Mouse (Mus musculus) ES-E14 (cell line): Measurements from ENCODE around the gene Ank2. TPM values are rescaled to one million over a fixed set of nuclear protein-coding genes. Genes with fewer than 3 reads are reported as not detected.
A peak's percentile ranks its signal among the peaks of the same experiment; 100 is the strongest.

Experiments used
- DNase-seq: peaks from one replicate; pipeline ENCODE4 v3.0.0-alpha.2; 2013; ENCODE audit warnings: low read depth, low spot score
- H3K27ac ChIP-seq: 2 replicates; pipeline ENCODE4 v1.5.1; 2012; ENCODE audit warnings: low read depth, mild to moderate bottlenecking, low read length, moderate library complexity, mixed read lengths; ENCODE audit not compliant: poor library complexity, insufficient read depth, severe bottlenecking
- H3K36me3 ChIP-seq: 2 replicates; pipeline ENCODE4 v1.6.1; 2012; ENCODE audit warnings: mild to moderate bottlenecking, low read length, moderate library complexity, mixed read lengths; ENCODE audit not compliant: control insufficient read depth, poor library complexity, insufficient read depth, severe bottlenecking
- H3K4me1 ChIP-seq, 2 experiments: fragments of 150-350 bp in 1 of 2; sonication (generic) in 1 of 2; 2 replicates each; pipeline ENCODE4 v1.6.1; 2012; ENCODE audit warnings: low read length in 2 of 2, mild to moderate bottlenecking in 1 of 2, mixed read lengths in 1 of 2; ENCODE audit not compliant: control insufficient read depth in 2 of 2, insufficient read depth in 2 of 2, poor library complexity in 1 of 2
- H3K4me3 ChIP-seq, 2 experiments: fragments of 150-350 bp in 1 of 2; sonication (generic) in 1 of 2; 2 replicates each; pipeline ENCODE4 v1.5.1; 2012; ENCODE audit warnings: low read length in 2 of 2, low read depth in 1 of 2, mild to moderate bottlenecking in 1 of 2, mixed read lengths in 1 of 2; ENCODE audit not compliant: insufficient read depth in 1 of 2, poor library complexity in 1 of 2, severe bottlenecking in 1 of 2
- H3K9ac ChIP-seq: 2 replicates; pipeline ENCODE4 v1.6.1; 2012; ENCODE audit warnings: low read depth, mild to moderate bottlenecking, low read length, mixed read lengths; ENCODE audit not compliant: poor library complexity, insufficient read depth, severe bottlenecking
- H3K9me3 ChIP-seq: fragments of 150-350 bp; sonication (generic); 2 replicates; pipeline ENCODE4 v1.6.1; 2012; ENCODE audit warnings: low read depth, mild to moderate bottlenecking, low read length; ENCODE audit not compliant: control insufficient read depth, insufficient read depth
- CHD2 ChIP-seq: IDR thresholded peaks from 2 replicates; pipeline ENCODE4 v1.6.1; 2014; ENCODE audit warnings: mild to moderate bottlenecking, low read depth, low read length, inconsistent platforms
- HCFC1 ChIP-seq: IDR thresholded peaks from 2 replicates; pipeline ENCODE4 v1.6.1; 2012; ENCODE audit warnings: low read length, inconsistent platforms, borderline replicate concordance; ENCODE audit not compliant: insufficient read depth
- MAFK ChIP-seq: IDR thresholded peaks from 2 replicates; pipeline ENCODE4 v1.6.1; 2014; ENCODE audit warnings: mild to moderate bottlenecking, low read depth, low read length, inconsistent platforms; ENCODE audit not compliant: insufficient read depth
- ZC3H11A ChIP-seq: IDR thresholded peaks from 2 replicates; pipeline ENCODE4 v1.6.1; 2012; ENCODE audit warnings: low read depth, mild to moderate bottlenecking, inconsistent platforms, low read length, borderline replicate concordance
- ZNF384 ChIP-seq: IDR thresholded peaks from 2 replicates; pipeline ENCODE4 v1.6.1; 2012; ENCODE audit warnings: low read depth, low read length, inconsistent platforms
- in situ Hi-C, 2 experiments: fragments of 600-800 bp; cut with MboI; formaldehyde crosslinking; loops; one replicate each; pipeline ENCODE4 v1.15.1; 2025; ENCODE audit warnings: low sequenced_read_pairs in 2 of 2, inconsistent platforms in 1 of 2; ENCODE audit not compliant: unreplicated experiment in 2 of 2
- total RNA-seq: library from RNA; depleted of rRNA; stranded (reverse); fragments of 300-350 nt; gene quantifications from 2 replicates; pipeline ENCODE4 v1.2.3, GENCODE M21; 2012

The Ank2 gene
- total RNA-seq, 1 experiment: 15.2 TPM

DNA sequence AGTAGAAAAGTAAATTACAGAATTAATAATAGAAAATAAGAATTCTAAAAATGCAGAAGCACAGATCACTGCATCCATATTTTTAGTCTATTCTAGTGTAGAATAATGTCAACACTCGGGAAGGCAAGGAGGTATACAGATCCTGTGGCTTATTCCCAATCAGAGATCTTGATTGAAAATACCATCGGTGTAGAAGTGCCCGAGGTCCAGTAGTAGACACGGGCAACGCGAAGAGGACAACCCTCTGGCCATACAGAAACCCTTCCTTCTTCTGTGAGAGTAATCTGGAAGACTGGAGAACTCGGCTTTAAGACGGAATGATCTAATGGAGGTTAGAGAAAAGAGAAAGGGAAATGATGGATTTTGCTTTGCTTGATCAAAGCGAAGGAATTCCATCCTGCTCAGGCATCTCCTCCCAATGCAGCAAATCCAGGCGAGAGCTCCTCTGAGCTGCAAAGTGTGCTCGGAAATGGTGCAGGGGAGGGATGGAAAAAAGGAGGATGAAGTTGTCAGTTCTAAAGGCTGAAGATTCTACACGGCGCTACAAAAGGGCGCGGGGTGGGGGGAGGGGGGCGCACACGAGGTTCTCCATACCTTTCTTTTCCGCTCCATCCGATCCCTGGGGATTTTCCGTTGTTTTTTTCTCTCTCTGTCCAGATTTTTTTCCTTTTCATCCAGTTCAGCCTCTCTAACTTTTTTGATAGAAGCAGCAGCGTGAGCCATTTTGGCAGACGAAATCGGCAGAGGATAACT, 337.9 kb downstream of the Ank2 start:
- H3K27ac ChIP-seq: no peak overlapping the region
- no peaks in the 10 kb centered on the region for H3K9me3 ChIP-seq
- no peak for DNase-seq
- no peak overlapping the region; the same call in 1 of the 2 replicates for H3K9ac ChIP-seq
- in situ Hi-C loops: no loop called here
- H3K4me1 ChIP-seq: no peaks in the 10 kb centered on the region
- H3K36me3 ChIP-seq: no peaks in the 10 kb centered on the region
- TF ChIP-seq ZNF384 (no peak), CHD2 (no peak), ZC3H11A (no peak), HCFC1 (no peak), MAFK (no peak)
- peak overlapping the region; percentile 68 for H3K4me3 ChIP-seq

GRCm38 (mm10) chr3:127157706-127158105, 341.4 kb downstream of the Ank2 start:
- H3K36me3 ChIP-seq: no peaks in the 10 kb centered on the region
- in situ Hi-C loops: no loop called here
- DNase-seq: no peak

GRCm38 (mm10) chr3:127156080-127156479, 343.1 kb downstream of the Ank2 start:
- Histone ChIP-seq H3K4me1 (no peaks in the 10 kb centered on the region), H3K9me3 (no peaks in the 10 kb centered on the region), H3K9ac (no peak overlapping the region), H3K4me3 (no peak overlapping the region), H3K27ac (no peak overlapping the region), H3K36me3 (no peaks in the 10 kb centered on the region)
- in situ Hi-C loops: no loop called here
- TF ChIP-seq ZNF384 (no peak), ZC3H11A (no peak), CHD2 (no peak), MAFK (no peak), HCFC1 (no peak)
- DNase-seq: no peak

More at GRCm38 (mm10) chr3:127157706-127158105, 341.4 kb downstream of the Ank2 start:
- no peak overlapping the region for H3K9ac ChIP-seq
- H3K4me1 ChIP-seq: no peaks in the 10 kb centered on the region
- no peaks in the 10 kb centered on the region for H3K9me3 ChIP-seq
- no peak overlapping the region for H3K27ac ChIP-seq
- no peak overlapping the region for H3K4me3 ChIP-seq
- TF ChIP-seq HCFC1: no peak
- no peak for TF ChIP-seq ZC3H11A
- no peak for TF ChIP-seq MAFK
- no peak for TF ChIP-seq CHD2
- TF ChIP-seq ZNF384: no peak

- in situ Hi-C loops: no loop called here
- no peak for TF ChIP-seq ZC3H11A
- TF ChIP-seq ZNF384: no peak
- no peak for TF ChIP-seq MAFK
- no peak for TF ChIP-seq HCFC1
- no peak for TF ChIP-seq CHD2
- Histone ChIP-seq H3K4me1 (no peaks in the 10 kb centered on the region), H3K9me3 (no peaks in the 10 kb centered on the region), H3K4me3 (no peak overlapping the region), H3K36me3 (no peaks in the 10 kb centered on the region), H3K27ac (no peak overlapping the region), H3K9ac (no peak overlapping the region)
- DNase-seq: no peak
Observed at GRCm38 (mm10) chr3:127153861-127154260, 345.3 kb downstream of the Ank2 start.
